Mouse (Mus musculus): Measurements from ENCODE around the gene Lcn9. TPM values are rescaled to one million over a fixed set of nuclear protein-coding genes. Genes with fewer than 3 reads are reported as not detected.

The Lcn9 gene
- polyA plus RNA-seq, 2 experiments, result not detected

GRCm38 (mm10) chr2:25847226-25847625, 24.3 kb downstream of the Lcn9 start, which contains the start of gene Sohlh1:
Gene Sohlh1 (minus strand): TSS chr2:25847248.
- Histone ChIP-seq H3K4me1 (ENCODE audit: control insufficient read depth, insufficient read depth, low read length) (0 out of 2 replicates have a peak, but pooled peaks cover 11% of the 10 kb centered on the region), H3K27ac (replicated peaks; ENCODE audit: low read depth, low read length) (no peak within 1 kb of the TSS)
- WGBS, result 74% methylated on average over 12 of the region's 16 CpGs

GRCm38 (mm10) chr2:25850330-25850729, 27.4 kb downstream of the Lcn9 start:
- no peaks in the 10 kb centered on the region for H3K9me3 ChIP-seq (ENCODE audit: control insufficient read depth, low read length)
- H3K36me3 ChIP-seq (ENCODE audit: control insufficient read depth, insufficient read depth, low read length), result no peaks in the 10 kb centered on the region
- TF ChIP-seq POLR2A (IDR thresholded peaks at IDR 0.05; ENCODE audit: borderline replicate concordance, extremely low read depth, insufficient read depth, insufficient read length), result no peak
- ATAC-seq (ENCODE audit: low FRiP score, low read depth) (no peak), DNase-seq (ENCODE audit: low spot score) (no peak)
- H3K4me2 ChIP-seq (replicated peaks; ENCODE audit: low read depth, low read length, severe bottlenecking), result no peak overlapping the region
- H3K9ac ChIP-seq (ENCODE audit: low read depth, low read length, severe bottlenecking), result no peak overlapping the region
- WGBS, result 15% methylated on average over 4 of the region's 4 CpGs
- no peaks in the 10 kb centered on the region for H3K27me3 ChIP-seq (ENCODE audit: control insufficient read depth, insufficient read depth, low read length)
- no peak overlapping the region for H3K27ac ChIP-seq (replicated peaks; ENCODE audit: low read depth, low read length)
- no peak overlapping the region for H3K4me3 ChIP-seq (replicated peaks; ENCODE audit: low read length)
- 0 out of 2 replicates have a peak, but pooled peaks cover 11% of the 10 kb centered on the region for H3K4me1 ChIP-seq (ENCODE audit: control insufficient read depth, insufficient read depth, low read length)

More at GRCm38 (mm10) chr2:25847226-25847625, 24.3 kb downstream of the Lcn9 start, which contains the start of gene Sohlh1:
- Histone ChIP-seq H3K4me2 (replicated peaks; ENCODE audit: low read depth, low read length, severe bottlenecking) (no peak within 1 kb of the TSS), H3K27me3 (ENCODE audit: control insufficient read depth, insufficient read depth, low read length) (no peaks in the 10 kb centered on the region), H3K9me3 (ENCODE audit: control insufficient read depth, low read length) (no peaks in the 10 kb centered on the region), H3K4me3 (replicated peaks; ENCODE audit: low read length) (no peak within 1 kb of the TSS), H3K9ac (ENCODE audit: low read depth, low read length, severe bottlenecking) (no peak within 1 kb of the TSS), H3K36me3 (ENCODE audit: control insufficient read depth, insufficient read depth, low read length) (no peaks in the 10 kb centered on the region)
- DNase-seq (ENCODE audit: low spot score) (no peak), ATAC-seq (ENCODE audit: low FRiP score, low read depth) (no peak)
- no peak for TF ChIP-seq POLR2A (IDR thresholded peaks at IDR 0.05; ENCODE audit: borderline replicate concordance, extremely low read depth, insufficient read depth, insufficient read length)

- no peak for ATAC-seq (ENCODE audit: low FRiP score, low read depth)
- no peak for DNase-seq (ENCODE audit: low spot score)
Measured at GRCm38 (mm10) chr2:25852626-25853025, 29.7 kb downstream of the Lcn9 start.

GRCm38 (mm10) chr2:25853998-25854397, 31.0 kb downstream of the Lcn9 start:
- no peak for TF ChIP-seq POLR2A (IDR thresholded peaks at IDR 0.05; ENCODE audit: borderline replicate concordance, extremely low read depth, insufficient read depth, insufficient read length)
- H3K4me1 ChIP-seq (ENCODE audit: control insufficient read depth, insufficient read depth, low read length), result no peaks in the 10 kb centered on the region
- H3K36me3 ChIP-seq (ENCODE audit: control insufficient read depth, insufficient read depth, low read length), result no peaks in the 10 kb centered on the region
- no peak overlapping the region for H3K27ac ChIP-seq (replicated peaks; ENCODE audit: low read depth, low read length)
- 80% methylated on average over 5 of the region's 5 CpGs for WGBS
- no peak overlapping the region for H3K4me2 ChIP-seq (replicated peaks; ENCODE audit: low read depth, low read length, severe bottlenecking)
- no peak overlapping the region for H3K4me3 ChIP-seq (replicated peaks; ENCODE audit: low read length)
- H3K27me3 ChIP-seq (ENCODE audit: control insufficient read depth, insufficient read depth, low read length), result no peaks in the 10 kb centered on the region
- ATAC-seq (ENCODE audit: low FRiP score, low read depth), result no peak
- H3K9ac ChIP-seq (ENCODE audit: low read depth, low read length, severe bottlenecking), result no peak overlapping the region
- no peak for DNase-seq (ENCODE audit: low spot score)
- H3K9me3 ChIP-seq (ENCODE audit: control insufficient read depth, low read length), result no peaks in the 10 kb centered on the region

More at GRCm38 (mm10) chr2:25852626-25853025, 29.7 kb downstream of the Lcn9 start:
- Histone ChIP-seq H3K9ac (ENCODE audit: low read depth, low read length, severe bottlenecking) (no peak overlapping the region), H3K4me3 (replicated peaks; ENCODE audit: low read length) (no peak overlapping the region), H3K9me3 (ENCODE audit: control insufficient read depth, low read length) (no peaks in the 10 kb centered on the region), H3K27ac (replicated peaks; ENCODE audit: low read depth, low read length) (no peak overlapping the region), H3K36me3 (ENCODE audit: control insufficient read depth, insufficient read depth, low read length) (no peaks in the 10 kb centered on the region), H3K4me1 (ENCODE audit: control insufficient read depth, insufficient read depth, low read length) (no peaks in the 10 kb centered on the region), H3K27me3 (ENCODE audit: control insufficient read depth, insufficient read depth, low read length) (no peaks in the 10 kb centered on the region), H3K4me2 (replicated peaks; ENCODE audit: low read depth, low read length, severe bottlenecking) (no peak overlapping the region)
- 24% methylated on average over 3 of the region's 3 CpGs for WGBS
- no peak for TF ChIP-seq POLR2A (IDR thresholded peaks at IDR 0.05; ENCODE audit: borderline replicate concordance, extremely low read depth, insufficient read depth, insufficient read length)

GRCm38 (mm10) chr2:25859891-25860290, 36.9 kb downstream of the Lcn9 start:
- TF ChIP-seq POLR2A (IDR thresholded peaks at IDR 0.05; ENCODE audit: borderline replicate concordance, extremely low read depth, insufficient read depth, insufficient read length), result no peak
- no peak overlapping the region for H3K9ac ChIP-seq (ENCODE audit: low read depth, low read length, severe bottlenecking)
- no peaks in the 10 kb centered on the region for H3K36me3 ChIP-seq (ENCODE audit: control insufficient read depth, insufficient read depth, low read length)
- H3K27ac ChIP-seq (replicated peaks; ENCODE audit: low read depth, low read length), result no peak overlapping the region
- peaks cover 20% of the 10 kb centered on the region for H3K27me3 ChIP-seq (ENCODE audit: control insufficient read depth, insufficient read depth, low read length)
- no peak overlapping the region for H3K4me3 ChIP-seq (replicated peaks; ENCODE audit: low read length)
- 65% methylated on average over 3 of the region's 3 CpGs for WGBS
- no peaks in the 10 kb centered on the region for H3K9me3 ChIP-seq (ENCODE audit: control insufficient read depth, low read length)
- H3K4me2 ChIP-seq (replicated peaks; ENCODE audit: low read depth, low read length, severe bottlenecking), result no peak overlapping the region
- DNase-seq (ENCODE audit: low spot score) (no peak), ATAC-seq (ENCODE audit: low FRiP score, low read depth) (no peak)
- peaks cover 3% of the 10 kb centered on the region; the same call in 1 of the 2 replicates for H3K4me1 ChIP-seq (ENCODE audit: control insufficient read depth, insufficient read depth, low read length)
